Comparison of ENCODE assay signal across 9 mouse cellular contexts in the genomic region with DNA sequence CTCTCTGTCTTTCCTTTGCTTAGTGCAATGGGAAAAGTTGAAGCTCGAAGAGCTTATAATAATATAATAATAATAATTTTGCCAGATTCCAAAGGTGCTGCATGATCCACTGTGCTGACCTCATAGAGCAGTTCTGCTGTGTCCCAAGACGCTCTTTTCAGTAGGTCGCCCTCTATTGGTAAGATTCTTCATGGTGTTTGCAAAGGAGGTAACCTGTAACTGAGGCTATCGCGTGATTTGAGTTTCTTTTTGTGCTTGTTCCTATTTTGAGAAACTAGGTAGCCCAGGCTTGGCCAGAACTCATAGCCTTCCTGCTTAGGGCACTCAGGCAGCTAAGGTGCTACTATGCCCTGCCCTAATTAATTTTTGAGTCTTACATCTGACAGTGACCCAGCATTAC. TPM values are rescaled to one million over a fixed set of nuclear protein-coding genes. Genes with fewer than 3 reads are reported as not detected.
DNase-seq lines count a peak whose midpoint lies in the region; ATAC-seq and TF ChIP-seq lines count a peak whose summit lies in the region.
"Had no signal": no experiment of that assay in that cellular context is flagged by ENCODE, and none has a peak within 500 bp of the region (broad histone marks: within the 10 kb centered on the region; RNA-seq: fewer than 3 reads in every experiment).

No protein-coding gene starts in this region.

- no peak overlapping the region for H3K4me3 ChIP-seq in kidney, embryonic 16.5 days (ENCODE audit: low read length)
- H3K4me3 ChIP-seq in CH12.LX (replicated peaks in 1 of 3; ENCODE audit: low read depth in 2 of 3, low read length in 2 of 3, poor library complexity in 1 of 3) (no peak overlapping the region), MEL (ENCODE audit: control insufficient read depth in 1 of 2, insufficient read depth in 1 of 2, low read depth in 2 of 2, low read length in 2 of 2) (no peak overlapping the region)
- no peak overlapping the region for H3K4me3 ChIP-seq in heart, postnatal 0 days (ENCODE audit: low read depth, low read length)
- H3K4me3 ChIP-seq in hindbrain, embryonic 12.5 days = no peak overlapping the region
- H3K4me3 ChIP-seq: limb, embryonic 12.5 days had no signal

- WGBS in kidney, embryonic 16.5 days = 33% methylated on average over 5 of the region's 5 CpGs
- WGBS in heart, postnatal 0 days = 27% methylated on average over 5 of the region's 5 CpGs
- WGBS in hindbrain, embryonic 12.5 days = 34% methylated on average over 5 of the region's 5 CpGs

- no peak overlapping the region for H3K9ac ChIP-seq in kidney, embryonic 16.5 days (replicated peaks; ENCODE audit: low read length)
- H3K9ac ChIP-seq in CH12.LX (ENCODE audit: insufficient read depth, low read depth) (no peak overlapping the region), MEL (ENCODE audit: control insufficient read depth, low read depth, low read length, poor library complexity, severe bottlenecking) (no peak overlapping the region)
- no peak overlapping the region for H3K9ac ChIP-seq in heart, postnatal 0 days (replicated peaks; ENCODE audit: low read depth, low read length)
- no peak overlapping the region for H3K9ac ChIP-seq in hindbrain, embryonic 12.5 days
- H3K9ac ChIP-seq: limb, embryonic 12.5 days had no signal

- H3K79me2 ChIP-seq in CH12.LX (replicated peaks; ENCODE audit: control insufficient read depth, extremely low read depth, insufficient read depth, poor library complexity, severe bottlenecking) = no peaks in the 10 kb centered on the region; the same call in 1 of the 2 replicates
- no peaks in the 10 kb centered on the region for H3K79me2 ChIP-seq in MEL (ENCODE audit: control insufficient read depth, insufficient read depth, low read length, poor library complexity)

- TF ChIP-seq POLR2A in CH12.LX (IDR thresholded peaks at IDR 0.05; ENCODE audit: low read depth, low read length) (no peak), MEL (IDR thresholded peaks at IDR 0.05; ENCODE audit: control insufficient read depth in 1 of 2, insufficient read depth in 1 of 2, low read depth in 1 of 2, low read length in 2 of 2, poor library complexity in 1 of 2) (no peak)

- in situ Hi-C loops in CH12.LX (cut with MboI; ENCODE audit: low pct_ligation_motif_present, low pct_unique_long_range_greater_than_20kb, low sequenced_read_pairs) = no loop called here

- no peaks in the 10 kb centered on the region for H3K27me3 ChIP-seq in kidney, embryonic 16.5 days (ENCODE audit: insufficient read depth, low read length)
- H3K27me3 ChIP-seq in CH12.LX (replicated peaks) = no peaks in the 10 kb centered on the region
- peaks cover 0 to 2% of the 10 kb centered on the region in 2 experiments; a peak in 1 of 4 replicates for H3K27me3 ChIP-seq in MEL (ENCODE audit: control insufficient read depth in 1 of 2, insufficient read depth in 2 of 2, low read length in 2 of 2)
- H3K27me3 ChIP-seq in heart, postnatal 0 days (ENCODE audit: control insufficient read depth, insufficient read depth, low read length) = no peaks in the 10 kb centered on the region
- no peaks in the 10 kb centered on the region; the same call in 1 of the 2 replicates for H3K27me3 ChIP-seq in hindbrain, embryonic 12.5 days
- H3K27me3 ChIP-seq: limb, embryonic 12.5 days had no signal

- no peak overlapping the region for H3K4me2 ChIP-seq in kidney, embryonic 16.5 days (replicated peaks; ENCODE audit: low read depth, low read length)
- no peak overlapping the region for H3K4me2 ChIP-seq in CH12.LX (ENCODE audit: insufficient read depth, low read depth, poor library complexity, severe bottlenecking)
- no peak overlapping the region for H3K4me2 ChIP-seq in heart, postnatal 0 days (ENCODE audit: low read depth, low read length)
- no peak overlapping the region for H3K4me2 ChIP-seq in hindbrain, embryonic 12.5 days (replicated peaks)
- H3K4me2 ChIP-seq: limb, embryonic 12.5 days had no signal

- H3K4me1 ChIP-seq in kidney, embryonic 16.5 days (ENCODE audit: insufficient read depth, low read length) = peaks cover 6% of the 10 kb centered on the region; the same call in 1 of the 2 replicates
- peaks cover 2 to 20% of the 10 kb centered on the region in 2 experiments; a peak in 3 of 4 replicates for H3K4me1 ChIP-seq in CH12.LX (ENCODE audit: control insufficient read depth in 1 of 2, insufficient read depth in 2 of 2)
- H3K4me1 ChIP-seq in MEL (ENCODE audit: control insufficient read depth in 1 of 2, insufficient read depth in 2 of 2, low read length in 2 of 2) = no peaks in the 10 kb centered on the region
- H3K4me1 ChIP-seq in heart, postnatal 0 days (ENCODE audit: control insufficient read depth, insufficient read depth) = no peaks in the 10 kb centered on the region
- H3K4me1 ChIP-seq in hindbrain, embryonic 12.5 days = no peaks in the 10 kb centered on the region
- H3K4me1 ChIP-seq: limb, embryonic 12.5 days had no signal

- no peaks in the 10 kb centered on the region for H3K9me3 ChIP-seq in kidney, embryonic 16.5 days (ENCODE audit: low read length)
- H3K9me3 ChIP-seq in CH12.LX (replicated peaks; ENCODE audit: low read length) (no peaks in the 10 kb centered on the region), MEL (replicated peaks; ENCODE audit: insufficient read depth, low read length) (no peaks in the 10 kb centered on the region)
- H3K9me3 ChIP-seq in heart, postnatal 0 days (replicated peaks; ENCODE audit: control insufficient read depth, low read length) = no peaks in the 10 kb centered on the region
- no peaks in the 10 kb centered on the region for H3K9me3 ChIP-seq in hindbrain, embryonic 12.5 days (replicated peaks)
- H3K9me3 ChIP-seq: limb, embryonic 12.5 days had no signal

- dilution Hi-C loops in CH12.LX (cut with MboI; ENCODE audit: extremely low pct_ligation_motif_present, extremely low pct_unique_long_range_greater_than_20kb, low sequenced_read_pairs) = no loop called here

- TF ChIP-seq CTCF in CH12.LX (conservative IDR thresholded peaks at IDR 0.05 in 1 of 2, IDR thresholded peaks at IDR 0.05 in 1 of 2; ENCODE audit: low read depth in 2 of 2, low read length in 2 of 2) (peak; percentile 37 to 69; a peak in 3 of 4 replicates), MEL (IDR thresholded peaks at IDR 0.05 in 2 of 3, conservative IDR thresholded peaks at IDR 0.05 in 1 of 3; ENCODE audit: control insufficient read depth in 1 of 3, insufficient read depth in 1 of 3, low read depth in 2 of 3, low read length in 3 of 3, poor library complexity in 1 of 3, severe bottlenecking in 1 of 3) (peak; percentile 53 to 72 (median 57))
- peak; percentile 47 for TF ChIP-seq CTCF in heart, postnatal 0 days (IDR thresholded peaks at IDR 0.05; ENCODE audit: low read depth)

- TF ChIP-seq RAD21 in CH12.LX (IDR thresholded peaks at IDR 0.05; ENCODE audit: low read depth, low read length) (peak; percentile 25), MEL (IDR thresholded peaks at IDR 0.05; ENCODE audit: low read depth, low read length) (peak; percentile 41)

- ATAC-seq in kidney, embryonic 16.5 days (ENCODE audit: low FRiP score, low TSS enrichment) = no peak
- no peak for ATAC-seq in heart, postnatal 0 days (ENCODE audit: insufficient read depth, low read depth)
- no peak for ATAC-seq in inflammation-experienced regulatory T-cells, adult 6 months
- ATAC-seq in hindbrain, embryonic 12.5 days (ENCODE audit: low FRiP score) = no peak

- peak; percentile 14 for DNase-seq in kidney, adult 11 months
- DNase-seq in CH12.LX (ENCODE audit: extremely low read depth) (peak; percentile 61), MEL (ENCODE audit: low read depth, low spot score) (peak; percentile 78)
- DNase-seq in heart, postnatal 0 days (ENCODE audit: low spot score) = no peak
- DNase-seq: thymus, postnatal 25 days had no signal

- H3K27ac ChIP-seq in kidney, embryonic 16.5 days (ENCODE audit: low read length) = no peak overlapping the region
- H3K27ac ChIP-seq in CH12.LX (ENCODE audit: insufficient read depth, low read depth) = no peak overlapping the region
- no peak overlapping the region for H3K27ac ChIP-seq in MEL (ENCODE audit: control insufficient read depth, low read depth, low read length)
- H3K27ac ChIP-seq in heart, postnatal 0 days (ENCODE audit: low read depth) = no peak overlapping the region
- H3K27ac ChIP-seq in hindbrain, embryonic 12.5 days = no peak overlapping the region
- H3K27ac ChIP-seq: limb, embryonic 12.5 days had no signal

- no peaks in the 10 kb centered on the region for H3K36me3 ChIP-seq in kidney, embryonic 16.5 days (ENCODE audit: insufficient read depth, low read length)
- no peaks in the 10 kb centered on the region for H3K36me3 ChIP-seq in CH12.LX (replicated peaks in 1 of 2; ENCODE audit: control insufficient read depth in 1 of 2, insufficient read depth in 1 of 2, low read length in 1 of 2)
- H3K36me3 ChIP-seq in MEL (ENCODE audit: control insufficient read depth in 1 of 2, insufficient read depth in 2 of 2, low read length in 2 of 2) = peaks cover 0 to 2% of the 10 kb centered on the region in 2 experiments; a peak in 1 of 4 replicates
- H3K36me3 ChIP-seq in heart, postnatal 0 days (replicated peaks; ENCODE audit: control insufficient read depth, insufficient read depth, low read length) = no peaks in the 10 kb centered on the region
- no peaks in the 10 kb centered on the region for H3K36me3 ChIP-seq in hindbrain, embryonic 12.5 days
- H3K36me3 ChIP-seq: limb, embryonic 12.5 days had no signal

- no peak for TF ChIP-seq EP300 in CH12.LX (IDR thresholded peaks at IDR 0.05; ENCODE audit: low read length)
- no peak for TF ChIP-seq EP300 in MEL (IDR thresholded peaks at IDR 0.05; ENCODE audit: low read depth in 1 of 2, low read length in 2 of 2)
- TF ChIP-seq EP300 in heart, postnatal 0 days (IDR thresholded peaks at IDR 0.05; ENCODE audit: low read depth) = no peak

TF ChIP-seq in CH12.LX, 34 proteins besides CTCF, POLR2A, EP300 and RAD21 (continues in another document):
- TF ChIP-seq MAX (IDR thresholded peaks at IDR 0.05; ENCODE audit: low read length) = no peak
- TF ChIP-seq MEF2A (IDR thresholded peaks at IDR 0.05; ENCODE audit: borderline replicate concordance, low read depth, low read length) = peak; percentile 64; the same call in 1 of the 2 replicates

TF ChIP-seq in MEL, 35 proteins besides CTCF, POLR2A, EP300 and RAD21 (continues in another document):
- TF ChIP-seq POLR2AphosphoS5 (IDR thresholded peaks at IDR 0.05; ENCODE audit: borderline replicate concordance, low read depth, low read length) (no peak), CHD2 (IDR thresholded peaks at IDR 0.05; ENCODE audit: low read length) (peak; percentile 94)

RNA-seq across cellular contexts. Expression of a gene that starts 34.8 kb away (rescaled TPM):
- polyA plus RNA-seq in kidney, embryonic 16.5 days (2015; fragmentation: Nextera tagmentation; extraction: Ambion mirVana) = 4.0 and 4.1 TPM in 2 replicates
- total RNA-seq in CH12.LX (2012; rRNA removed) (not detected in 2 replicates), CH12.LX (2014; rRNA removed) (not detected in 2 replicates), MEL (2012; rRNA removed) (not detected in 2 replicates)
- polyA plus RNA-seq in CH12.LX (2012; ENCODE audit: insufficient read length, low read depth) (not detected in 2 replicates), MEL (2012; ENCODE audit: insufficient read depth in 1 of 2, insufficient read length in 2 of 2, low read depth in 1 of 2, low replicate concordance in 2 of 2, missing spikeins in 1 of 2) (not detected)
- 2.1 TPM in 1 of 2 replicates, not detected in the other for total RNA-seq in heart, postnatal 0 days (2014; rRNA removed; ENCODE audit: low replicate concordance)
- 0.59 and 0.60 TPM in 2 replicates for polyA plus RNA-seq in heart, postnatal 0 days (2015; fragmentation: Nextera tagmentation; extraction: Ambion mirVana)
- not detected for polyA plus RNA-seq in inflammation-experienced regulatory T-cells, adult 6 months (2017; shearing (Covaris generic))
- 0.13 and 0.14 TPM in 2 replicates for polyA plus RNA-seq in hindbrain, embryonic 12.5 days (2016; fragmentation: Nextera tagmentation; extraction: Ambion mirVana)
